Mouse (Mus musculus) R1 (cell line): ENCODE measurements at regions not wholly inside any gene's neighbourhood (a gene's known extent, or its start where the extent isn't known, plus 50 kb on each side); places are given as distances from the start of the nearest gene placed in this dataset.
"Not testable (repeated sequence)": the region's sequence is repeated elsewhere in the genome, so short reads cannot be mapped to it uniquely, and the experiment has no call there.

ENCODE experiments used
- DNase-seq: peaks from one replicate; pipeline ENCODE4 v3.0.0-alpha.2; 2018; ENCODE audit warnings: low read depth, low spot score

DNA sequence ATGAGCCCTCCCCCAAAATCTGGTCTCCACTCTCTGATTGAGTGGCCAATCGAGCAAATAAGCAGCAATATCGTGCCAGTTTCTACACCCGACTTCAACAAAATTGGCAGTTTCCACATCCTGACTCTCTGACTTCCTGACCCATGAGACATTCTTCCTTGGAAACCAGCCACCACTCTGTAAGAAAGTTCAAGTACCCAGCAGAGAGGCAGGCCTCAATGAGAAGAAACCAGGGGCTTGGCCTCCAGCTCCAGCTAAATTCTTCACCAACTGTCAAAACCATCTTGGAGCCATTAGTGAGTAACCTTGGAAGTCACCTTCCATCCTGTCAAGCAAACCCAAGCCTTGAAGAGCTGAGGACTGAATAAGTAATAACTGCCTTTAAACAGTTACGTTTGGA, 162.7 kb upstream of the Intu start:
- no peak for DNase-seq

DNA sequence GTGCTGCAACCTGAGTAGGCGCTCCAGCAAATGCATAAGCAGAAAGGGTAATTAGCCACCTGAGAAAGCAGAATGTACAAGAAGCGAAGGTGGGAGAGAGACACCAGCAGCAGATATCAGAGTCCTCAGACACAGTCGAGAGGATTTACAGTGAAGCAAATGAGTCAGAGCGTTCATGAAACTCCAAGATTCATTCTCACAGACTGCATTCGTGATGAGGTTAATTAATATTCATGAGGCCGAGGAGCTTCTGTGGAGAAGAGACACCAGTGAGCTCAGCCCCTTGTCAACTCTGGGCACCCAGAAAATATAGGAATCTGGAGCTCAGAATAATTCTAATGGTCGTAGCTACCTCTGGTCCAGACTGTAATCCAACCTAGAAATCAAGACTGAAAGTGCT, 159.7 kb upstream of the Intu start:
- no peak for DNase-seq

DNA sequence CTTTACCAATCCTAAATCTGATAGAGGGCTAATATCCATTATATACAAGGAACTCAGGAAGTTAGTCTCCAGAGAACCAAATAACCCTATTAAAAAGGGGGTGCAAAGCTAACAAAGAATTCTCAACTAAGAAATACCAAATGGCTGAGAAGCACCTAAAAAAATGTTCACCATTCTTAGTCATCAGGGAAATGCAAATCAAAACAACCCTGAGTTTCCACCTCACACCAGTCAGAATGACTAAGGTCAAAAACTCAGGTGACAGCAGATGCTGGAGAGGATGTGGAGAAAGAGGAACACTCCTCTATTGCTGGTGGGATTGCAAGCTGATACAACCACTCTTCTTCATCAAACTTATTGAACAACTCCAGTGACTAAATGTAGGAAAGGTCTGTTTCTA, 154.9 kb upstream of the Intu start:
- DNase-seq = not testable (repeated sequence)

DNA sequence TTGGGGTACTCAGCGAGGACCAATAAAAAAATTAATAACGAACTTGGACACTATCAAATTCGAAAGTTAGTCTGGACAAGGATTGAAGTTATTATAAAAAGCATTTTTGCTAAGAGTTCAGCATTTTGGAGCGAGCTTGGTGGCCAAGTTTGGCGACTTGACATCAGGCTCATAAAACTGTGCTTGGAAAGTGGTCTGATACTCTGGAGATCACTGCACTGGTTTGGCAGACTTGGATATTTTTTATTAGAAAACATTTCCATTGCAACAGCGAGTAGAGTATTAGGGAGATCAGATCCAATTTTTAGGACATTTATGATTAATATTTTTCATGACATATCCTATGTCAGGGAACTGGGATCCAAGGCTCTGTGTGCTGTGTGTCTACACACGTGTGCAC, 153.7 kb upstream of the Intu start:
- no peak for DNase-seq

DNA sequence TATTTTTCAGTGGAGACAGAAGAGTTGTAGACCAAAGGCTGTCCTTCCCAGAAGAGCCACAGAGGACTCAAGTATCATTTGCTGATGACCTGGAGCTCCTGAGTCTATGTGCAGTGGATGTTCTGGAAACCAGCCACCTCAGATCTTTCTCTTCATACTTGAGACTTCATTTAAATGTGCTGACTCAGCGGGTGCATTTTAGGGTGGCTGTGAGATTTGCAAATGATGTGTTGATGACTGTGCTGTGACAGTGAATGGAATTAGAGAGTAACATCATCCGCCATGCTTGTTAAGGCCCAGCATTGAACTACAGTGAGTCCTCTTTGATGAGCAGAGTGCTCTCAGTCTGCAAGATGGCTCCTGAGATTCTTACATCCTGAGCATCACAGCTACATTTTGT, 152.0 kb upstream of the Intu start:
- no peak for DNase-seq

DNA sequence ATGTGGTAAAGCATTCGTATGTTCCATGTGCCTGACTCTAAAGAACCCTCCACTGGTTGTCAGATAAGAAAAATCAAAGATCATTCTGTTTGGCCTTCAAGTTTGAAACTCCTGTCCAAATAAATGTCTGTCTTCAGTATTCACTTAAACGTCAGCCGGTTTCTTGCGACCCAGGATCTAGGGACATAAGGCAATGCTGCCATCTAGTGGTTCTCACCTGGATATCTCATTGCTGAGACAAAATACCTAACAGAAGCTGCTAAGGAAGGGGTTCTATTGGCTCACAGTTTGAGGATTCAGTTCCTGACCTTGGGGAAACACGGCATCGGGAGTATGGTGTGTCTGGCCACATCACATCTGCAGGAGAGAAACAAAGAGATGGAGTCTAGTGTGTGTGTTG, 139.5 kb upstream of the Intu start:
- peak; percentile 79 for DNase-seq

DNA sequence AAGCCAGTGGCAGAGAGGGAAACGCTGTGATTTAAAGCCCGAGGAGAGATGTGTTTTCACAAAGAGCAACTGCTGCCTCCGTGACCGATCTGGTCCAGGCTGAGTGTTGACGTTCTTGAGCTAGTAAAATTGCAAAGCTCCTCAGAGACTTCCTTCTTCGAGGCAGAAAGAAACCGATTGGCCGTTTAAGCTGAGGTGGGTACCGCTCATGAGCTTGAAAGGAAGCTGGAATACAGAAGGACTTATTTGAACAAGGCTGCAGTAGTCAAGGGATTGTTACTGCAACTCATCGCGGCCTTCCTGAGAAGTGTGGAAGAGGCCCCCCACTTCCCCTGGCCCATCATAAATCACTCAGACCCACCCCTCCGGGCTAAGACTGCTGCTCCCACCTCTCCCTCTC, 132.9 kb upstream of the Intu start:
- DNase-seq = no peak

DNA sequence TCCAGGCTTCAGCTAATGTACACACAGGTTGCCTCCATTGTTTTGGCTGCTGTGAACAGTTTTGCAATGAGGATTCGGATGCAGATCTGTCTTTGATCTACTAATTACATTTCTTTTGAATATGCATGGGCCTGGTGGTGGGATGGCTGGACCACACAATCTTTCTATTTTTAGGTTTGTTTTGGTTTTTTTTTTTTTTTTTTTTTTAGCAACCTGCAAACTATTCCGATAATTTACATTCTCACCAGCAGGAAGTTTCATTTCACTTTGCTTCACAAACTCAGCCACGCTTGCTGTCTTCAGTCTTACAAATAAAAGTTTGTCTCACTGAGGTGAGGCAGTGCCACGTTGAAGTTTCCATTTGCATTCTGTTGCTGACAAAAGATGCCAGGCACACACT, 127.7 kb upstream of the Intu start:
- DNase-seq = no peak

DNA sequence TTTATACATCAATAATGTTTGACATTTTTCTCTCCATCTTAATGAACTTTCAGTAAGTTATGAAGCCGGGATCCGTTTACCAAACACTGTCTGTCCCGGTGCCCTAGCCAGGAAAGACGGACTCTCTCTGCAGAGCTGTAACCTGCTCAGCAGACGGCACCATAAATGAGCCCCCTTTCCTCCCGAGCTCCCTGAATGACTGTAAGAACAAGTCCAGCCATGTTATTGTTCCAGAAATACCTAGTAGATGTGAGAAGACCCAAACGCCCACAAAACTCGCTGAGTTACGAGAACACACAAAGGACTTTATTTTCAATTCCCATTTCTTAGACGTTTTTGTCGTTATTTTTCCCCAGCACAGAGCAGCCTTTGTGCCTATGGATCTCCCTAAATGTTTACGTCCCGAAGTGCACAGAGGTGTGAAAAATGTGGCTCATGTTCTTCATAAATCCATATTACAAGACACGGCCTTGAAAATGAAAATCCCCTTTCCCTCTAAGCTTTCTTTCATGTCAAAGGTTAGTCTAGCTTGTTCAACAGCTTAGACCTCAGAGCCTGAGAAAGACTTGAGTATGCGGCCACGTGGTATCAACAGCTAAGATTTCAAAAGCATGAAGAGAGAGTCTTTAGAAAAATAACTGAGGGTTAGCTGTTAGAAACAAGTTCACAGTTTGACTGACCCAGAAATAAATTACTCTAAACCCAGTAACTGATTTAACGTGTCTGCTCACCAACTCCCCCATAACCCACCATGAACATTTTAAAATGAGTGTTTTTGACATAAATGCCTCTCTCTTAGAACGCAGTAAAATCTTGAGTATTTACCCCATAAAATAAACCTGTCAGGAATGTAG, 125.8 kb upstream of the Intu start:
- no peak for DNase-seq

DNA sequence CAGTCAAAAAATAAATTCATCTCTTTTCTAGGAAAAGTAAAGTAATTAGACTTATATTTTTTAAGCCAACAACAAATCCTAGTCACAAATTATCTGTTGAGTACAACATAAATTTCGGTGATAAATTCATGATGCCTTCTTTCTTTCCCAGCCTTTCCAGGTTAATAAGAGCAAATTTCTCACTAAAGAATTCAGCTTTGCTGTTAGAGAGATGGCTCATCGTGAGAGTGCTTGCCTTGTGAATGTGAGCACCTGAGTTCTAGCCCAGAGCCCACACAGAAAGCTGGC, 125.2 kb upstream of the Intu start:
- DNase-seq = no peak

DNA sequence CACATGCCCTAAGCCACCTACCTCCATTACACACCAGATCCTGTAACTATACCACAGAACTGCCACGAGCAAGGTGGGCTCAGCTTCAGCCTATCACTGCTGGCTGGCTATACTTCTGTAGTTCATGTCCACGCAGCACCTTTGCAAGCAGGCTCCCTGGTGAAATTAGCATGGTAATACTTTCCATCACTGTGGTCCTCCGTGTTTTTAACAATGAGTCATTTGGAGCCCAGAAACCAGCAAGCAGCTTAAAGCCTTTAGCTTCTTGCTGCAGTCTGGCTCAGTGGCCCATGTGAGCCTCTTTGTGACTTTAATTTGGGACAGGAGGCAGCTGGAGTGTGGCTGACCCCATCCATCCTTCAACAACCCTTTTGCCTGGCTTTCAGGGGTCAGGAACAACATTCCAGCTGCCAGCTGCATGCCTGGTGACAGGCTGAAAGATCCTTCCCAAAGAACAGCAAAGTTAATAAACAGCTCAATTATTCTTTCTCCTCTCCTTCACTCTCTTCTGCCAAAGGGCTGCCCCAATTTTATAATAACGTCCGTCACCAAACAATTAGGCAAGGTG, 122.1 kb upstream of the Intu start:
- no peak for DNase-seq

DNA sequence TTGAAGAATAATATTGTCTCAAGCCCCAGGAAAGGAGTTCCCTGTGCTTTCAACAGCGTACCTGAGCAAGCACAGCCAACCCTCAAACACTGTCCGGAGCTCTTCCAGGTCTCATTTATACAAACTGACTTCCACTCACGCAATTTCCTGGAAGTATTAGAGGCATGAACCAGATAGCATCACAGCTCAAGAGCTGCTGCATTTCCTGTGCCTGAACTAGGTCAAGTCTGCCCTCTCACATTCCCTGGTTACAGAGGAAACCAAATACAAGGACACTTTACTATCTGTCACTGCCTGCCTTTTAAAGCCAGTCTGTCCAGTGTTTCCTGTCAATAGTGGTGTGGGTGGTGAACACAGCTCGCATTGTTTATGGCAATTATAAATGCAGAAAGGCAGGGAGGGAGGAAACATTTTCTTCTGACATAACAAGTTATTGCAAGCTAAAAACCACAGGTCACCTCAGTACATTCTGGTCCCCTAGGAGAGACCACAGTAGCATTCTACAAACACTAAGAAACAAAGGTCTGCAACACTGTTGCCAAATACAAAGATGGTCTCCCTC, 120.3 kb upstream of the Intu start:
- DNase-seq = no peak

DNA sequence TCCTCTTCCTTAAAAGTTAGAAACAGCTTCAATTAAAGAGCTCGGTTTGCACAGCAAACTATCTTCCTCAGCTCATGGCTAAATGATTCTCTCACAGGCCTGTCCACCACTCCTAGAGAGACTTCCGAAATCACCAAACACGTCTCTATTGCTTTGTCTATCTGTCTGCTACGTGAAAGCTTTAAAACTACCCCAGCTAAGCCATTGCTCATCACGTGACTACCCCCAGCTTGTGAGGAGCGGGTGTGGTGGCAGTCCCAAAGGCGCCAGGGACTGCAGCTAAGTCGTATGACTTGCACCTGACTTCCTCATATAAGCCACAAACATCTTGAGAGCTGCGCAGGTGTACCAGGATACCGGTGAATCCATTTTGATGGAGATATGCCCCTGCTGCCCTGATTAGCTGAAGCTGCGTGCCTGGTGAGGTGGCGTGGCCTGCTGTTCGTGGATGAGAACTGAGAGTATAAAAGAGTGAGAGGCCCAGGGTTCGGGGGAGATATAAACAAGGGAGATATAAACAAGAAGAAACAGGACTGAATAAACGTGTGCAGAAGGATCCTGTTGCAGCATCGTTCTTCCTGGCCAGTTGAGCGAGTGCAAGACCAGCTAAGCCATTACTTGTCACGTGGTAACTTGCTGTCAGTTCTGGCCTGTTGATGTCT, 105.8 kb upstream of the Intu start:
- DNase-seq = not testable (repeated sequence)

DNA sequence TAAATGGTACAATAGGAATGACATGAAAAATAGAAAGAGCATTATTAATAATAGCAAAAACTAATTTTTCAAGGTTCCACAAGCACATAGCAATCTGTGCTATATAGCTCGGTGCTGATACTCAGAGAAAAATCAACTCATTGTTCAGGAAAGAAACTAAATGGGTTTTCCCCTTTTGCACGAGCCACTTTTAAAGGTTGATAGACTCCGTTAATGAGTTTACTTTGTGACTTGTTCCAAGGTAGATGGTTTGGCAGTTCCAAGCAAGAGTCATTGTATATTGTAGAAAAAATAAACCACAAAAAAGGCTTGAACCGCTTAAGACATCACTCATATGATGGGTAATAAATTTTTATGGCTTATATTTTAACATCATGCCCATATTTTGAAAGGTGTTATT, 105.0 kb upstream of the Intu start:
- DNase-seq = no peak

DNA sequence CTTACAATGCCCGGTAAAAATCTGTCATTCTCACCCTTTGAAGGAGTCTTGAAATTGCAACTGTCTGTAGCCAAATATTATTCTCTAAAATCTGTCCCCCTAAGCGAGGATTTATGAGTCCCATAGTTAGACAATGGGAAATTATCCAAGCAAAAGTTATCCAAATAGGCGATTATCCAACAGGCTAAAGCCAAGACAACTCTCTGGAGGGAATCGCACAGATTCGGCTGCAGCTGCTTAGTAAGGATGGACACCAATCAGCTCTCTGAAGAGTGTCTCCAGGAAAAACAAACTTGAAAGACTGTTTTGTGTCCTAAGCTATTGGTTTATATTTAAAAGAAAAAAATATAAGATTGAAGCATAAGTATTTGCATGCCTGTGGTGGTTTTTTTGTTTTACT, 103.1 kb upstream of the Intu start:
- DNase-seq = no peak

DNA sequence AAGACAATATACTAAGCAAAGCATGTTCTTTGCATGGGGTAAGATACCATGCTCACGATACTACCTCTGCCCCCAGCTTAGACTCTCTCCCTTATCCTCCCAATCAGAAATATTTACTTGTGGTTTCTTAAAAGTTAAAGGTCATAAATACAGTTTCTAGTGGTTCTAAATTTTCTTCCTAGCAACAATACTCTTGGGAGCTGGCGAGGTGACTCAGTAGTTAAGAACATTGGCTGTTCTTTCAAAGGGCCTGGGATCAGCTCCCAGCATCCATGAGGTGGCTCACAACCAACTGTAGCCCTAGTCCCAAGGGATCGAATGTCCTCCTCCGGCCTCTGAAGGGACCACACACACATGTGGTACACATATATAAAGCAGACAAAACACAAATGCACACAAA, 92.8 kb upstream of the Intu start:
- DNase-seq = no peak

DNA sequence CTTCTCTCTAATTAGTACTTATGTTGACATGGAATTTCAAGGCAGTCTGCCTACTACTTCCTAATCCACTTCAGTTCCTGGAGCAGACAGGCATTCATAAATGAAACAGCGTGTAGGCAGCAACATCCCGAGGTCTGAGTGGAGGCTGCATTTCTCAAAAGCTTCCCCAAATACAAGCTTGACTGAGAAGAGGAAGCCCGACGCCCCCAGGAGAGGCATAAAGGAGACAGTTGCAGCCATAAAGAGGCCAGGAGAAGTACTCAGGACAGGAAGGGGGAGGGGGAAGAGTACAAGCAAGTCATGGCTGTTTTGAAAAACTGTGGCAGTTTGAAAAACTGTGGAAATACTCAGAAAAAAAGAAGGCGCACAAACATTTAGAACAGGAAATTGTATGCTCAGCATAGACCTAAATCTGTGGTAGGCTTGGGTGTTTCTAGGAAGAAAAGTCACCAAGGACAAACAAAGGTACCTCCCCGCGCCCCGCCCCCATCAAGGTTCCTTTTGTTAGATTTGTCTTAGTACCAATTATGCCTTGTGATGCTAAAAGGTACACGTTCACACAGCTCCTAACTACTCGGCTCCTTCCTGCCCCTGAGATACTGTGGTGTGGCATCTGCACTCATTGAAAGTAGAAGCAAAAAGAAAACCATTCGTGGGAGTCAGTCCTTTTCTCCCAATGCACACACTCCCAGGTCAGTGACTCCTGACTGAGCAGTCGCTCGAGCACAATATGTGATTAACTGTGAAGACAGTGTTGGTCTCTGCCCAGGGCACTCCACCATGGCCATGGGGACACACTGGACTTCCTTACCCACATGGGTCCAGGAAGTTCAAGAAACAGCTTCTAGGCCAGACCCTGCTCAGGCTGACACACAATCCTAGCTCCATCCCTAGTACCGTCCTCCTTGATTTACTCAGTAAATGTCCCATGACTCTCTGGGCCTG, 89.7 kb upstream of the Intu start:
- peak; percentile 61 for DNase-seq

DNA sequence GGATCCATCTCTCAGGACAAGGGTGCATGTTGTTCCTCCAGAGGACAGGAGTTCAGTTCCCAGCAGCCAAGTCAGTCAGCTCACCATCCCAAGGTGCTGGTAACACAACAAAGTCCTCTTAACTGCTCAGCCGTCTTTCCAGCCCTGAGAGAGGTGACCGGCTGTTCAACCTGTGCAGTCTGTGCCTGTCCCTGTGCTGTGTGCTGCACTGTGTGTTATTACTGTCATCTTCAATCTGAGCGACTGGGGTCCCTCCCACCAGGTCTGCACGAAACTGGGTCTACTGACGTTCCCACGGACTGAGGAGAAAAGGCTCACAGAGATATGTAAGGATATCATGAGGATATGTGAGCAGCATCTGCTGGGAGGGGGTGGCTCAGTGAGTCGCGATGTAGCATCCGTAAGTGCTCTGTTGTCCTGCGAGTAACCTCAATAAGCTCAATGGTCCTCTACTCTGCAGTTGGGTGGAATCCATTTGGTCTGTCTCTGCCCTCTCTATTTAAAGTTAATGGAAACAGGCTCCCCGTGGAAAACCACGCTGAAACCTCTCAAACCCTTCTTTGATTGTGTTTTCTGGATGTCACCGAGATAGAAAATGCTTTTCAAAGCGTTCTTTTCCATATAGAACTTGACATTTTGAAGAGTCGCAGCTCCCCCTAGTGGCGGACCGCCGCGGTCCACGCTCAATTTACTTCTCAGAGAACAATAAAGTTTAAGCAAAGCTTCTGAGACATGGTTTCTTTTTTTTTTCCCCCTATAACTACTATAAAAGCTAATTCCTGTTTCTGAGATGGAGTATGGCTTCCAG, 87.1 kb upstream of the Intu start:
- peak; percentile 57 for DNase-seq

DNA sequence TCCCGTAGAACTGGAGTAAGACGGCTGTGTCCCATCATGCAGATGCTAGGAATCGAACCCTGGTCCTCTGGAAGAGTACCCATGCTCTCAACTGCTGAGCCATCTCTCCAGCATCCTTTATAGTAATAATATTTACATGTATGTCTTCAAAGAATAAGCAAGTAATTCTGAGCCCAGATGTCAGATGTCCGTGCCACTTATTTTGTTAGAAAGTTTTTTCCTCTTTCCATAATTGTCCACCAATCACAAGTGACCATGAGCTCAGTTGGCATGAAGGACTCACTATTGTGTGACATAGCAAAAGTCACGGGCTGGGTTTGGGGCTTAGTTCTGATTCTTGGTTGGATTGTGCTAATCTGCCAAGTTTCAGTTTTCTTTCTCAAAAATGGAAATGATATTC, 78.1 kb upstream of the Intu start:
- no peak for DNase-seq

DNA sequence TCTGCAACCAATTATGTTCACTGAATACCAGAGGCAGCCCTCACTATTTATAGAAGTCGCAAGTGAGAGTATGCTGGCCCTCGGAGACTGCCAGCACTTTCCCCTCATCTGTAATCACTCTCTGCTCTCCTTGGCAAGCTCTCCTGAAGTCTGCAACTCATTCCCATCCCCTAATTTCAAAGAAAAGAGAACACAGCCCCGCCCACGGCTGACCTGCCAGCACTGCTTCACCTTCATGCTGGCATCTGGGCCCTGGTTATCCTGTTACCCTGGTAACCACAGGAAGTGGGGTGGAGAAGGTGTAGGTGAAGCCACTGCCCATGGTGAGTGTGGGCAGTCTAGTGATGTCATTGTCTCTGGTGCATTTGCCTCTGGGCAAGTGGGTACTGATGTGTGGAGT, 77.5 kb upstream of the Intu start:
- DNase-seq = peak; percentile 35

DNA sequence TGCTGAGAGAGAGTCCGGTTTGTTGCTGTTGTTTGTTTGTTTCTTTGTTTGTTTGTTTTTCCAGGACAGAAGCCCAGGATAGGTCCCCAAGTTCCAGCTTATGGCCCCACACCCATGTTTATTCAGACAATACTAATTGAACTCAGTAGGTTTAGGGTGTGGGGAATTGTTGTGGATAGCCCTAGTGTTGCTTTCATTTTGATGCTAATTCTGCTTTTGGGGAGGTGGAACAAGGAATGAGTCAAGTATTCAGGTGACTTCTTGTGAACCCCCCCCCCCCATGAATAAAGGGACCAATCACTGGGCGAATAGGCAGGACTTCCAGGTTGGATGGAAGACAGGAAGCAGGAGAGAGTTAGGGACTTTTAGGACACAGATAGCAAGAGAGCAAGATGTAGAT, 75.0 kb upstream of the Intu start:
- peak; percentile 82 for DNase-seq
